Mouse (Mus musculus) brown adipose tissue, adult 24 weeks (tissue): ENCODE results near the gene Zfp286. TPM values are rescaled to one million over a fixed set of nuclear protein-coding genes. Genes with fewer than 3 reads are reported as not detected.

Source experiments
- H3K27ac ChIP-seq: fragments of 200-500 bp; replicated peaks from 2 replicates; pipeline ENCODE4 v1.5.1; 2012; ENCODE audit warnings: low read depth, mild to moderate bottlenecking, low read length
- H3K4me1 ChIP-seq: fragments of 200-500 bp; 2 replicates; pipeline ENCODE4 v1.6.1; 2012; ENCODE audit warnings: low read length, mixed read lengths; ENCODE audit not compliant: control insufficient read depth, insufficient read depth, insufficient read length
- H3K4me3 ChIP-seq: fragments of 200-500 bp; 2 replicates; pipeline ENCODE4 v1.5.1; 2012; ENCODE audit warnings: low read depth, mild to moderate bottlenecking, low read length, moderate library complexity; ENCODE audit not compliant: insufficient read depth
- polyA plus RNA-seq: library from polyadenylated mRNA; stranded (reverse); fragments of >200 nt; gene quantifications from 2 replicates; pipeline ENCODE4 v1.2.4, GENCODE M21; 2012; ENCODE audit not compliant: missing spikeins, insufficient read depth, insufficient read length

The Zfp286 gene
- polyA plus RNA-seq, 1 experiment: 1.1 TPM

GRCm38 (mm10) chr11:62815438-62815837 is 26.2 kb upstream of the Zfp286 start:
- Histone ChIP-seq H3K4me1 (peaks cover 2% of the 10 kb centered on the region; the same call in 1 of the 2 replicates), H3K27ac (no peak overlapping the region), H3K4me3 (no peak overlapping the region)

- Histone ChIP-seq H3K4me3 (no peak overlapping the region), H3K4me1 (peaks cover 2% of the 10 kb centered on the region; the same call in 1 of the 2 replicates), H3K27ac (no peak overlapping the region)
Measured at GRCm38 (mm10) chr11:62814625-62815024, 25.4 kb upstream of the Zfp286 start.

- Histone ChIP-seq H3K4me3 (no peak overlapping the region), H3K27ac (no peak overlapping the region), H3K4me1 (no peaks in the 10 kb centered on the region)
Measured at GRCm38 (mm10) chr11:62813970-62814624, 24.8 kb upstream of the Zfp286 start.

GRCm38 (mm10) chr11:62813497-62813896 is 24.2 kb upstream of the Zfp286 start:
- Histone ChIP-seq H3K4me1 (no peaks in the 10 kb centered on the region), H3K27ac (no peak overlapping the region), H3K4me3 (no peak overlapping the region)

- Histone ChIP-seq H3K4me1 (no peaks in the 10 kb centered on the region), H3K27ac (no peak overlapping the region), H3K4me3 (no peak overlapping the region)
Measured at GRCm38 (mm10) chr11:62812268-62812667, 23.0 kb upstream of the Zfp286 start.

GRCm38 (mm10) chr11:62809201-62809600 is 19.9 kb upstream of the Zfp286 start:
- Histone ChIP-seq H3K4me1 (no peaks in the 10 kb centered on the region), H3K27ac (no peak overlapping the region), H3K4me3 (no peak overlapping the region)

GRCm38 (mm10) chr11:62807965-62808364 is 18.7 kb upstream of the Zfp286 start:
- Histone ChIP-seq H3K4me3 (no peak overlapping the region), H3K4me1 (no peaks in the 10 kb centered on the region), H3K27ac (no peak overlapping the region)

GRCm38 (mm10) chr11:62804119-62804518 is 14.9 kb upstream of the Zfp286 start:
- Histone ChIP-seq H3K4me3 (no peak overlapping the region), H3K27ac (no peak overlapping the region), H3K4me1 (no peaks in the 10 kb centered on the region)

GRCm38 (mm10) chr11:62789617-62789936 is 315 bp upstream of the Zfp286 start:
- Histone ChIP-seq H3K4me3 (peak overlapping the region; percentile 62), H3K4me1 (peaks cover 6% of the 10 kb centered on the region), H3K27ac (no peak overlapping the region)

- Histone ChIP-seq H3K27ac (no peak overlapping the region), H3K4me3 (no peak overlapping the region), H3K4me1 (no peaks in the 10 kb centered on the region)
Measured at GRCm38 (mm10) chr11:62776510-62776909, 12.8 kb downstream of the Zfp286 start.

GRCm38 (mm10) chr11:62760755-62761457 is 28.4 kb downstream of the Zfp286 start:
- no peak overlapping the region for H3K4me3 ChIP-seq
- H3K27ac ChIP-seq: no peak overlapping the region
- H3K4me1 ChIP-seq: no peaks in the 10 kb centered on the region

GRCm38 (mm10) chr11:62758491-62758890 is 30.8 kb downstream of the Zfp286 start:
- Histone ChIP-seq H3K4me3 (no peak overlapping the region), H3K4me1 (no peaks in the 10 kb centered on the region), H3K27ac (no peak overlapping the region)

- Histone ChIP-seq H3K4me1 (no peaks in the 10 kb centered on the region), H3K27ac (no peak overlapping the region), H3K4me3 (no peak overlapping the region)
Measured at GRCm38 (mm10) chr11:62757906-62758305, 31.4 kb downstream of the Zfp286 start.

GRCm38 (mm10) chr11:62757143-62757507 is 32.1 kb downstream of the Zfp286 start:
- no peaks in the 10 kb centered on the region for H3K4me1 ChIP-seq
- no peak overlapping the region for H3K27ac ChIP-seq
- H3K4me3 ChIP-seq: 0 out of 2 replicates have a peak overlapping the region, but pooled peaks have one; percentile 16

GRCm38 (mm10) chr11:62756456-62757142 is 32.7 kb downstream of the Zfp286 start:
- Histone ChIP-seq H3K27ac (no peak overlapping the region), H3K4me1 (no peaks in the 10 kb centered on the region), H3K4me3 (no peak overlapping the region)

- H3K4me3 ChIP-seq: no peak within 1 kb of the TSS
- no peak within 1 kb of the TSS for H3K27ac ChIP-seq
- no peaks in the 10 kb centered on the region for H3K4me1 ChIP-seq
Measured at GRCm38 (mm10) chr11:62752780-62753179, 36.5 kb downstream of the Zfp286 start, which contains the start of gene Gm10428. Gene Gm10428, plus strand, starts transcription at chr11:62753100.
